Mouse (Mus musculus) ovary, postnatal 14 days (tissue): ENCODE results near the gene Banp.

Source experiments
- DNase-seq: peaks from one replicate; pipeline ENCODE4 v3.0.0; 2022; ENCODE audit warnings: low spot score

Gene Banp

DNA sequence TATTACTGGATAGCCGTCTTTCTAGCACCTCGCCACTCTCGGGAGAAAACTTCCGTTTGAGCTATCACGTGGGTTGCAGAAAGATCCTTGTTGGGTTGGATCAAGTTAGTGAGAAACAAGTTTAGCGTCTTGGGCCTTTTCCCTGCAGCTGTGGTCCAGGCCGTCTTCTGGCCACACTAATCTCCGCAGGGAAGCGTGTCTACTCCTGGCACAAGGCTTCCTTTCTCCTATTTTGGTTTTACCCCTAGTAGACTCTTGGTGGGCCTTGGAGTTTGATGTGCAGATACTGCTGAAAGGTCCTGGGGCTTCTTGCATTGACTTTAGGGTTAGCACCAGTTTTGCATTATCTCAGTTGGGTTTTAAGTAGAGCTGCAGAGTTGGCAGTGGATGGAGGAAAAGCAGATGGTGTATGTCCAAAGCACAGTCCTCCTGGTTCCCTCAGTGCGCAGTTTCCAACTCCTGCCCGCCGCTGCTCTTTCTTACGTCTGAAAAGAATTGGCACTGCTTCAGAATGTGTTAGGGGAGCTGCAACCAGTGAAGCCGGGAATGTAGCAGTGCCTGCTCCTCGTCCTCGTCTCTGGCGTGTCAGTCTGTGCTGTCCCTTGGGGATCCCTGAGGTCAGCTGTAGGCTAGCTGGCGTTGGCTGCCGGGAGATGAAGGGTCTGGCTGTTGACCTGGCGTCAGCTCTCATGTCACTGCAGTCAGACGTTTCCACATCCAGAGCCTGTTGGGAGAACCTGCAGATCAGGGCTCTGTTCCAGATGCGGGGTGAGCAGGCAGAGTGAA is 68.7 kb downstream of the Banp start:
- DNase-seq = no peak

DNA sequence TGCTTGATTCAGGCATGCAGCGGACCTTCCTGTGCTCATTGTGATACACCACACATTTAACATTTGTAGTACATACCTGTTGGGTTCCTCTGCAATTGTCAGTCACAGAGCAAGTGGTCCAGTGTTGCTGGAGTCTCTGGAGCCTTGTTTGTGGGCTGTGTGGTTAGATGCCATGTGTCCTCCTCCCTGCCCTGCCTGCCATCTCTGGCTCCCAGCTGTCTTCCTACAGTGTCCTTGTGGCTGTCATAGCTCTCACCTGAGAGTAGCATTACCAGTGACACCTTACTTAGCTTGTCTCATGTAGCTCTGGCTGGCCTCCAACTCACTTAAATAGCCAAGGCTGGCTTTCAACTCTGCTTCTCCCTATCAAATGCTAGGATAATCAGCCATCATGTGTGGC is 69.6 kb downstream of the Banp start:
- no peak for DNase-seq

- no peak for DNase-seq
Measured at GRCm38 (mm10) chr8:122020050-122020771, 70.7 kb downstream of the Banp start.

GRCm38 (mm10) chr8:122021725-122022124 is 72.2 kb downstream of the Banp start:
- no peak for DNase-seq

DNA sequence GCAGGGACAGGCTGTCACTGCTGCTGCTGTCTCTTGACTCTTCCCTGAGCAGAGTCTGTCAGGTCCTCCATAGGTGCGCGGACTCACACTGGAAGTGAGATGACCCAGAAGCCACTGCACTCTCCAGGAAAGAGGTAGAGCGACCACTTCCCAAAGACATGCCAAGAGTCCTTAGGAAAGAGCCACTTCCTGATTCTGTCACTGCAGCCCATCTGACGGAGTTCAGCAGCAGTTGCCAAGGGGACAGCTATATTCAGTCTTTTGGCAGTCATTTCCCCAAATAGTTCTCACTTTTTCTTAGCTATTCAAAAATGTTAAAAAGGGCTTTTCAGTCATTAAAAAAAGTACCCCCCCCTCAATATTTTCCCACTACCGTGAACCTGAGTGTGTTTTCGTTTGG is 72.7 kb downstream of the Banp start:
- no peak for DNase-seq

- DNase-seq = no peak
Measured at GRCm38 (mm10) chr8:122022705-122023104, 73.2 kb downstream of the Banp start.

- no peak for DNase-seq
Measured at GRCm38 (mm10) chr8:122025546-122025945, 76.0 kb downstream of the Banp start.

DNA sequence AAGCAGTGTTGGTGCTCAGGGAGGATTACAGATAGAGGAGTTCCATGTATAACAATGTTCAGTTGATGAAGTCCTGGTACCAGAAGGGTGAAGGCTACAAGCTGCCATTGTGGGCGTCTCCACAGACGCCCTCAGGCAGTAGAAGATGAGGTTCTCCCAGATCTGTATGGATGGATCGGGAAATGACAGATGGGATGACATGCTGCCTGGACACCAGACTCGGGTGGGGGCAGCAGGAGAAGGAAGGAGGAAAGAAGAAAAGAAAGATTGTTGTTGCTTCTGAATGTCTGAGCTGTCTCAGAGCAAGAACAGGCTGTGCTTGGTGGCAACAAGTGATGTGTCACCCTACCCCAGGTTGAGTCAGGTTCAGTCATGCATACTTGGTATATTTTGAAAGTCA is 78.6 kb downstream of the Banp start:
- DNase-seq = no peak

DNA sequence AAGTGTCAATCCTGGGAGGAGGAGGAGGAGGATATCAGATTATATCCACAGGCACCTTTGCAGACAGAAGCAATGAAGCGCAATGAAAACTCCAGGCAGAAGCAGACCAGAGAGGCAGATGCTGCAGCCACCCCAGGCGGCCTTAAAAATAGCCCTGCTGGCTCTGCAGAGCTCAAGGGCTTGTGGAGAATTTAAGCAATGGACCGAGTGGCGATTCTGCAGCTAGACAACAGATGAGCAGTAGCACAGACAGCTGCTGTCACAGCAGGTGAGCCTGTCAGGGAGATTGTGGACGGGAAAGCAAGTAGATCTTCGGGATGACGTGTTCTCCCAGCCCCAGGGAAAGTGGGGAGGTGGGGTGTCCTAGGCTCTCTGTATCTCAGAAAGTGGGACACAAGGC is 81.4 kb downstream of the Banp start:
- no peak for DNase-seq

DNA sequence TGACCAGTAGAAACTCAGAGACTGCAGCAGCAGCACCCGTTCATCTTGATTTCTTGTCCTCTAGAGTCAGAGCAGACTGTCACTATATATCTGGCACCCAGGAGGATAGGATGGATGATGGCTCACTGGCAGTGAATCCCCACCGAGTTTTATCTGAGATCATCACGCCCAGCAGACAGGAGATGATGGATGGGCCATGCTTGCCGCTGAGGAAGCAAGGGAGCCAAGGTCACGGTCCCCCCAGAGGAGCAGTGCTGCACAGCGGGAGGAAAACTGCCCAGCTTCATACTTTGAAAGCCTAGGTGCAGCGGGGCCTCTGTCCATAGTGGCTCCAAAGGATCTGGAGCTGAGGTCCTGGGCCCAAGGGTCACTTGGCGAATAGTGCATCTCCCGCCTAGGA is 83.2 kb downstream of the Banp start:
- DNase-seq = no peak

DNA sequence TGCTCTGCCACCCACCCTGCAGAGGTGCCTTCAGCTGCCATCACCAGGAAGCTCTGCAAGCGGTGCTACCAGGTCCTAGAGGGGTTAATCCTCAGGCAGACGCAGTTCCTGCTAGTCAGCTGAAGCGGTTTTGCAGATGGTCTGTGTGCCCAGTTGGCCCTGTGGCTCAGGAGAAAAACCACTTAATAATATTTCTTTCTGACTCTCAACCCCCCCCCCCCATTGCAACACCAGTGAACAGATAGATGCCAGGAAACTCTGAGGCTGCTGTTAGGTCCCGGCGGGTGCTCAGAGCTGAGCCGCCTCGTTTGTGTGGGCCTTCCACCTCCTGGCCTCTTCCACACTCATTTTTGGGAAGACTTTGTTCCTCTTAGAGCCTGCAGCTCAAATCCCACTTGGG is 86.0 kb downstream of the Banp start:
- no peak for DNase-seq

GRCm38 (mm10) chr8:122036325-122036724 is 86.8 kb downstream of the Banp start:
- DNase-seq = no peak

- no peak for DNase-seq
Measured at GRCm38 (mm10) chr8:122037279-122037678, 87.7 kb downstream of the Banp start.

- DNase-seq = no peak
Measured at GRCm38 (mm10) chr8:122038076-122038475, 88.5 kb downstream of the Banp start.

DNA sequence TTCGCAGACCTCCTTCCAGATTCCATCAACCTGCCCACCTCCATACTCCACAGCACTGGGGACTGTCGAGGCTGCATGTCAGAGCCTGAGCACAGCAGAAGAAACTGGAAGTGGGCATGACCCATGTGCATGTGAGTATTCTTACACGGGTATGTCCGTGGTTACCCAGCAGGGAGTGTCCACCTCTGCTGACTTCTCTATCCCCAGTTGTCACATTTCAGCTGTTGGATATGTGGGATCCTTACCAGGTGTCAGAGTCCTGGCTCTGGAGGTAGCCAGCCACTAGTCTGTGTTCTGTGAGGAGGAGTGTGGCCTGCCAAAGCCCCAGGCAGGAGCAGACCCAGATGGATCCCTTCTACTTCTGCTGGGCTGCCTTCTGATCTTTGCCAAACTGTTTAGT is 89.9 kb downstream of the Banp start:
- DNase-seq = no peak

DNA sequence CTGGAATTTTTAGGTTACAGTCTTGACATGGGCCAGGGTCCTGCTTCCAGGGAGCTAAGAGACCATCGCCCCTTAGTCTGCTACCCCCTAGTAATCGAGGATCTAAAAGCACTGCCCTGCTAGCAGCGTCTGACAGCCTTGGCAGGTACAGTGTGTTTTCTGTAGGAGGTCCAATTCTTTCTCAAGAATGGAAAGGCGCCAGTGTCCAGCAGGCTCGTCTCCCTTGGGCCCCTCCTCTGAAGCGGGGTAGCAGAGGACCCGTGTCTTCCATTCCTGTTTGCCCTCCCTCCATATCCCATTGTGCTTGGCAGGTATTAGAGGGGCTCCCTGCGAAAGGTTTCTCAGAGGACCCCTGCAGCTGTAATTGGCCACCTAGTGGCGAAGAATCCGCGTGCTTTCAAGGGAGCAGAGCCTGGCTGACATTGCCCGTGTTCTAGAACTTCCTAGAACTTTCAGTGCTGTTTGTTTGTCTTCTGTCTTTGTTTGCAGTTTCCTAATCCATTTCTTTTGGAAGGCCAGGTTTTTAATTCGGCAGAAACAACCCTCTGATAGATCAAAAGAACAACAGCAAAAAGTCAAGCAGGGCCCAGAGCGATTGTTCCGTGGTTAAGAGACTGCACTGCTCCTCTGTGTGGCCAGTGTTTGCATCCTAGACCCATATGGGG is 97.8 kb downstream of the Banp start:
- DNase-seq = no peak

GRCm38 (mm10) chr8:122049266-122049665 is 99.7 kb downstream of the Banp start:
- DNase-seq = no peak

GRCm38 (mm10) chr8:122049923-122050322 is 100.4 kb downstream of the Banp start:
- no peak for DNase-seq

DNA sequence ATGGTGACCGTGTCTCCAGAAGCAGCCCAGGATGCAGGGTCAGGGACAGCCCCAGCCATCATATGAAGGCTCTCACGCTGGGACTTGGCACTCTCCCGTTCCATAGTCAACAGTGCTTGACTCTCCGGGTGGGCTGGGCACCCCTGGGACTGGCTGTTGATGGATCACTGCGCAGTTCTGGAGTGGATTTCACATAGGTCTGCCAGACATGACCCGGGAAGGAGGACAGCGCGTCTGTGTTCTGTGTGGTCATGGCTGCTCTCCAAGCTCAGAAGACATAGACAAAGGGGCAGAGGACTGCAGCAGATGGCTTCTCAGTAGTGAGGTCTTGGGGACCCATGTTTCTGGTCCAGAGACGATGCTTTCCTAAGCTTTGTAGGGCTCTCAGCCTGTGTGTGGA is 101.1 kb downstream of the Banp start:
- DNase-seq = no peak

GRCm38 (mm10) chr8:122055321-122055720 is 105.8 kb downstream of the Banp start:
- no peak for DNase-seq

GRCm38 (mm10) chr8:122056113-122056512 is 106.6 kb downstream of the Banp start:
- no peak for DNase-seq

- no peak for DNase-seq
Measured at GRCm38 (mm10) chr8:122056882-122057281, 107.3 kb downstream of the Banp start.

DNA sequence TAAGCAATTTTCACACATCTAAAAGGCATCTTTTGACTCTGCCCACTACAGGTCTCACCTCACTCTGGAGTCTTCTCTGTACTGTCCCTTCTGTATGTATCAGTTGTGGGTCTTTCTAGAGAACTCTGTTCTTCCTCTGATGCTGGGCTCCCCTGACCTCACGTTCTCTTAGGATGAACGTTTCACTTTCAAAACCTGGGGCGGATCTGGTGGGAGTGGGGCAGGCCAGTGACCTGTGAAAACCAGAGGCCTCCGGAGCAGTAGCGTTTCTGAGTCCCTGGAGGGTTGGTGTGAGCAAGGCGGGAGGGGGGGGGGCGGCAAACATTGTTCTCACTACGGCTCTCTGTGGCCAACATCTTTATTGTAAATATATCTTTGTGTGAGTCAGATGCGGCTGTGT is 109.0 kb downstream of the Banp start:
- DNase-seq = no peak
